Mouse (Mus musculus) lung, postnatal 0 days (tissue): Measurements from ENCODE around the gene Ppp1ca. TPM values are rescaled to one million over a fixed set of nuclear protein-coding genes. Genes with fewer than 3 reads are reported as not detected.

Experiments used
- ATAC-seq: fragments of 200-750 bp; cut with Nextera tagmentation; 2 replicates; pipeline ENCODE4 v1.8.0; 2017; ENCODE audit warnings: moderate library complexity
- DNase-seq: peaks from one replicate; pipeline ENCODE4 v3.0.0-alpha.2; 2016; ENCODE audit warnings: low spot score
- H3K27ac ChIP-seq: fragments of 300-500 bp; sonication (generic); 2 replicates; pipeline ENCODE4 v1.5.1; 2014; ENCODE audit warnings: antibody characterized with exemption, mild to moderate bottlenecking, low read length, mixed read lengths
- H3K27me3 ChIP-seq: fragments of 300-500 bp; sonication (generic); replicated peaks from 2 replicates; pipeline ENCODE4 v1.6.1; 2014; ENCODE audit warnings: low read length, mixed read lengths; ENCODE audit not compliant: insufficient read depth
- H3K36me3 ChIP-seq: fragments of 300-500 bp; sonication (generic); 2 replicates; pipeline ENCODE4 v1.6.1; 2014; ENCODE audit warnings: low read length, mixed read lengths; ENCODE audit not compliant: insufficient read depth
- H3K4me1 ChIP-seq: fragments of 300-500 bp; sonication (generic); 2 replicates; pipeline ENCODE4 v1.6.1; 2014; ENCODE audit warnings: antibody characterized with exemption, low read depth, low read length, mixed read lengths; ENCODE audit not compliant: insufficient read depth
- H3K4me2 ChIP-seq: fragments of 300-500 bp; sonication (generic); replicated peaks from 2 replicates; pipeline ENCODE4 v1.6.1; 2014; ENCODE audit warnings: low read depth, mild to moderate bottlenecking, low read length, moderate library complexity, mixed read lengths
- H3K4me3 ChIP-seq: fragments of 300-500 bp; sonication (generic); 2 replicates; pipeline ENCODE4 v1.5.1; 2014; ENCODE audit warnings: low read depth, low read length
- H3K9ac ChIP-seq: fragments of 300-500 bp; sonication (generic); replicated peaks from 2 replicates; pipeline ENCODE4 v1.6.1; 2014; ENCODE audit warnings: low read depth, mild to moderate bottlenecking
- H3K9me3 ChIP-seq: fragments of 300-500 bp; sonication (generic); 2 replicates; pipeline ENCODE4 v1.6.1; 2016; ENCODE audit warnings: low read length, mixed read lengths
- CTCF ChIP-seq: IDR thresholded peaks from 2 replicates; pipeline ENCODE4 v1.5.1; 2016; ENCODE audit warnings: antibody characterized with exemption, mild to moderate bottlenecking
- EP300 ChIP-seq: IDR thresholded peaks from 2 replicates; pipeline ENCODE4 v1.6.1; 2016; ENCODE audit warnings: antibody characterized with exemption, mild to moderate bottlenecking, control low read depth
- WGBS: fragments of 180-500 bp; shearing (Covaris S2); extraction: QIAGEN DNeasy Blood & Tissue Kit; methylation state at CpG from one replicate; pipeline ENCODE4 v1.1.7; 2014; 5-methylcytosine and 5-hydroxymethylcytosine counted together
- polyA plus RNA-seq: library from polyadenylated mRNA; unstranded; fragments of >200 nt; fragmentation: Nextera tagmentation; extraction: Ambion mirVana; gene quantifications from 2 replicates; pipeline ENCODE4 v1.2.1, GENCODE M21; 2015

Gene Ppp1ca
- polyA plus RNA-seq, result 619 and 631 TPM in 2 replicates

- Histone ChIP-seq H3K4me1 (peaks cover 8% of the 10 kb centered on the region; the same call in 1 of the 2 replicates), H3K4me2 (peak within 1 kb of the TSS; percentile 87), H3K4me3 (peak within 1 kb of the TSS; percentile 82), H3K9me3 (no peaks in the 10 kb centered on the region), H3K27ac (peak within 1 kb of the TSS; percentile 95), H3K9ac (peak within 1 kb of the TSS; percentile 95), H3K36me3 (peaks cover 24% of the 10 kb centered on the region; the same call in 1 of the 2 replicates), H3K27me3 (no peaks in the 10 kb centered on the region)
- WGBS, result 2% methylated on average over 40 of the region's 47 CpGs
- ATAC-seq, result peak; percentile 96
- peak; percentile 99 for DNase-seq
- peak; percentile 80 for TF ChIP-seq CTCF
- no peak for TF ChIP-seq EP300
Measured at GRCm38 (mm10) chr19:4191528-4192250, at the start of gene Ppp1ca. Ppp1ca (plus strand) TSS chr19:4192065.

GRCm38 (mm10) chr19:4142416-4143173 is 49.3 kb upstream of the Ppp1ca start:
- no peak for TF ChIP-seq CTCF
- TF ChIP-seq EP300, result no peak
- no peak overlapping the region for H3K9ac ChIP-seq
- no peak overlapping the region for H3K27ac ChIP-seq
- ATAC-seq (peak; percentile 40; the same call in 1 of the 2 replicates), DNase-seq (no peak)
- WGBS, result 83% methylated on average over 18 of the region's 18 CpGs
- H3K4me3 ChIP-seq, result no peak overlapping the region
- no peaks in the 10 kb centered on the region for H3K36me3 ChIP-seq
- H3K9me3 ChIP-seq, result no peaks in the 10 kb centered on the region
- H3K4me1 ChIP-seq, result peaks cover 1% of the 10 kb centered on the region; the same call in 1 of the 2 replicates
- no peaks in the 10 kb centered on the region for H3K27me3 ChIP-seq
- no peak overlapping the region for H3K4me2 ChIP-seq

GRCm38 (mm10) chr19:4143759-4144268 is 48.1 kb upstream of the Ppp1ca start, which contains the start of gene Cabp4:
Cabp4 (minus strand) TSS chr19:4144033.
- no peak within 1 kb of the TSS for H3K9ac ChIP-seq
- no peak for DNase-seq
- ATAC-seq, result no peak
- WGBS, result 74% methylated on average over 7 of the region's 7 CpGs
- H3K27me3 ChIP-seq, result no peaks in the 10 kb centered on the region
- no peak for TF ChIP-seq CTCF
- TF ChIP-seq EP300, result no peak
- H3K9me3 ChIP-seq, result no peaks in the 10 kb centered on the region
- peaks cover 7% of the 10 kb centered on the region; the same call in 1 of the 2 replicates for H3K4me1 ChIP-seq
- no peaks in the 10 kb centered on the region for H3K36me3 ChIP-seq
- H3K27ac ChIP-seq, result no peak within 1 kb of the TSS; the same call in 1 of the 2 replicates
- no peak within 1 kb of the TSS for H3K4me2 ChIP-seq
- H3K4me3 ChIP-seq, result no peak within 1 kb of the TSS

GRCm38 (mm10) chr19:4144550-4145498 is 47.0 kb upstream of the Ppp1ca start:
- Histone ChIP-seq H3K9me3 (no peaks in the 10 kb centered on the region), H3K4me3 (no peak overlapping the region), H3K9ac (no peak overlapping the region), H3K4me1 (peaks cover 12% of the 10 kb centered on the region; the same call in 1 of the 2 replicates), H3K4me2 (no peak overlapping the region), H3K27ac (peak overlapping the region; percentile 43), H3K27me3 (no peaks in the 10 kb centered on the region), H3K36me3 (no peaks in the 10 kb centered on the region)
- DNase-seq (peak; percentile 35), ATAC-seq (no peak)
- WGBS, result 64% methylated on average over 16 of the region's 16 CpGs
- TF ChIP-seq EP300, result no peak
- TF ChIP-seq CTCF, result no peak

- peaks cover 12% of the 10 kb centered on the region; the same call in 1 of the 2 replicates for H3K4me1 ChIP-seq
- no peaks in the 10 kb centered on the region; the same call in 1 of the 2 replicates for H3K36me3 ChIP-seq
- no peak overlapping the region for H3K4me3 ChIP-seq
- no peak for TF ChIP-seq EP300
- TF ChIP-seq CTCF, result no peak
- H3K9me3 ChIP-seq, result no peaks in the 10 kb centered on the region
- 91% methylated on average over 5 of the region's 5 CpGs for WGBS
- no peak for DNase-seq
- no peak overlapping the region for H3K27ac ChIP-seq
- H3K4me2 ChIP-seq, result no peak overlapping the region
- no peak for ATAC-seq
- no peak overlapping the region for H3K9ac ChIP-seq
- H3K27me3 ChIP-seq, result no peaks in the 10 kb centered on the region
Measured at GRCm38 (mm10) chr19:4145936-4146335, 45.9 kb upstream of the Ppp1ca start.
